Mouse (Mus musculus): ENCODE results near the gene Cgn.

GRCm38 (mm10) chr3:94786367-94786835, at the start of gene Cgn:
- TF ChIP-seq MAX (IDR thresholded peaks at IDR 0.05; ENCODE audit: low read length) = no peak
- TF ChIP-seq CHD1 (IDR thresholded peaks at IDR 0.05; ENCODE audit: low read depth, low read length) = no peak

Measured in CH12.LX (cell line).